Mouse (Mus musculus) testis, postnatal 14 days (tissue): ENCODE measurements around the gene 2200002D01Rik.
A peak's percentile ranks its signal among the peaks of the same experiment; 100 is the strongest.

Experiments
- DNase-seq: peaks from one replicate; pipeline ENCODE4 v3.0.0; 2021; ENCODE audit warnings: low spot score

Gene 2200002D01Rik

GRCm38 (mm10) chr7:29248261-29248841 is at the start of gene 2200002D01Rik:
Gene 2200002D01Rik (minus strand): TSS chr7:29248466.
- DNase-seq: no peak

GRCm38 (mm10) chr7:29296998-29297397 is 48.7 kb upstream of the 2200002D01Rik start:
- DNase-seq: peak; percentile 80

- no peak for DNase-seq
Measured at GRCm38 (mm10) chr7:29295861-29296647, 47.8 kb upstream of the 2200002D01Rik start.

- DNase-seq: no peak
Measured at GRCm38 (mm10) chr7:29294111-29294761, 46.0 kb upstream of the 2200002D01Rik start.

- DNase-seq: peak; percentile 68
Measured at GRCm38 (mm10) chr7:29293131-29294065, 45.1 kb upstream of the 2200002D01Rik start.

- no peak for DNase-seq
Measured at GRCm38 (mm10) chr7:29292458-29293098, 44.3 kb upstream of the 2200002D01Rik start.

GRCm38 (mm10) chr7:29291616-29292457 is 43.6 kb upstream of the 2200002D01Rik start:
- no peak for DNase-seq

GRCm38 (mm10) chr7:29290691-29291485 is 42.6 kb upstream of the 2200002D01Rik start:
- DNase-seq: no peak

- no peak for DNase-seq
Measured at GRCm38 (mm10) chr7:29289856-29290255, 41.6 kb upstream of the 2200002D01Rik start.

- peak; percentile 81 for DNase-seq
Measured at GRCm38 (mm10) chr7:29288942-29289638, 40.8 kb upstream of the 2200002D01Rik start, which contains the start of gene Ppp1r14a. Gene Ppp1r14a (plus strand): TSS chr7:29289308.

- no peak for DNase-seq
Measured at GRCm38 (mm10) chr7:29288079-29288478, 39.8 kb upstream of the 2200002D01Rik start.

- no peak for DNase-seq
Measured at GRCm38 (mm10) chr7:29287481-29287880, 39.2 kb upstream of the 2200002D01Rik start.

GRCm38 (mm10) chr7:29284523-29284922 is 36.3 kb upstream of the 2200002D01Rik start:
- no peak for DNase-seq

GRCm38 (mm10) chr7:29283876-29284275 is 35.6 kb upstream of the 2200002D01Rik start:
- DNase-seq: no peak

GRCm38 (mm10) chr7:29282074-29282554 is 33.8 kb upstream of the 2200002D01Rik start:
- no peak for DNase-seq

GRCm38 (mm10) chr7:29281201-29282073 is 33.2 kb upstream of the 2200002D01Rik start, which contains the start of gene Spint2:
Gene Spint2 (minus strand): TSS chr7:29281912.
- DNase-seq: peak; percentile 89

- no peak for DNase-seq
Measured at GRCm38 (mm10) chr7:29280801-29281200, 32.5 kb upstream of the 2200002D01Rik start.

- DNase-seq: no peak
Measured at GRCm38 (mm10) chr7:29279924-29280323, 31.7 kb upstream of the 2200002D01Rik start.
